Mouse (Mus musculus) heart, embryonic 11.5 days (tissue): Measurements from ENCODE around the gene Fam204a. TPM values are rescaled to one million over a fixed set of nuclear protein-coding genes. Genes with fewer than 3 reads are reported as not detected.

ENCODE experiments used
- ATAC-seq: fragments of 200-750 bp; cut with Nextera tagmentation; replicated peaks from 2 replicates; pipeline ENCODE4 v1.8.0; 2017; ENCODE audit warnings: moderate library complexity; ENCODE audit not compliant: insufficient number of reproducible peaks, low FRiP score, low TSS enrichment
- H3K27ac ChIP-seq: fragments of 300-500 bp; sonication (generic); 2 replicates; pipeline ENCODE4 v1.5.1; 2014; ENCODE audit warnings: mild to moderate bottlenecking, low read depth, low read length
- H3K27me3 ChIP-seq: fragments of 300-500 bp; sonication (generic); 2 replicates; pipeline ENCODE4 v1.6.1; 2014; ENCODE audit warnings: mild to moderate bottlenecking, low read length, mixed read lengths; ENCODE audit not compliant: control insufficient read depth, insufficient read depth
- H3K36me3 ChIP-seq: fragments of 300-500 bp; sonication (generic); 2 replicates; pipeline ENCODE4 v1.6.1; 2014; ENCODE audit warnings: mild to moderate bottlenecking, low read length, moderate library complexity, mixed read lengths; ENCODE audit not compliant: control insufficient read depth, insufficient read depth
- H3K4me1 ChIP-seq: fragments of 300-500 bp; sonication (generic); 2 replicates; pipeline ENCODE4 v1.6.1; 2014; ENCODE audit warnings: low read length; ENCODE audit not compliant: control insufficient read depth, insufficient read depth
- H3K4me2 ChIP-seq: fragments of 300-500 bp; sonication (generic); 2 replicates; pipeline ENCODE4 v1.6.1; 2014; ENCODE audit warnings: mild to moderate bottlenecking, moderate library complexity
- H3K4me3 ChIP-seq: fragments of 300-500 bp; sonication (generic); 2 replicates; pipeline ENCODE4 v1.5.1; 2014; ENCODE audit warnings: low read depth, low read length
- H3K9ac ChIP-seq: fragments of 300-500 bp; sonication (generic); 2 replicates; pipeline ENCODE4 v1.6.1; 2014; ENCODE audit warnings: mild to moderate bottlenecking, low read depth, low read length, moderate library complexity
- H3K9me3 ChIP-seq: fragments of 300-500 bp; sonication (generic); replicated peaks from 2 replicates; pipeline ENCODE4 v1.6.1; 2016; ENCODE audit warnings: low read length; ENCODE audit not compliant: control insufficient read depth
- WGBS: fragments of 180-500 bp; shearing (Covaris S2); extraction: QIAGEN DNeasy Blood & Tissue Kit; methylation state at CpG from one replicate; pipeline ENCODE4 v1.1.7; 2014; ENCODE audit not compliant: insufficient replicate concordance; 5-methylcytosine and 5-hydroxymethylcytosine counted together
- polyA plus RNA-seq: library from polyadenylated mRNA; unstranded; fragments of >200 nt; fragmentation: Nextera tagmentation; extraction: Ambion mirVana; gene quantifications from 2 replicates; pipeline ENCODE4 v1.2.1, GENCODE M21; 2014

Fam204a gene
- polyA plus RNA-seq, 1 experiment from 2014 or later: 41.4 TPM

DNA sequence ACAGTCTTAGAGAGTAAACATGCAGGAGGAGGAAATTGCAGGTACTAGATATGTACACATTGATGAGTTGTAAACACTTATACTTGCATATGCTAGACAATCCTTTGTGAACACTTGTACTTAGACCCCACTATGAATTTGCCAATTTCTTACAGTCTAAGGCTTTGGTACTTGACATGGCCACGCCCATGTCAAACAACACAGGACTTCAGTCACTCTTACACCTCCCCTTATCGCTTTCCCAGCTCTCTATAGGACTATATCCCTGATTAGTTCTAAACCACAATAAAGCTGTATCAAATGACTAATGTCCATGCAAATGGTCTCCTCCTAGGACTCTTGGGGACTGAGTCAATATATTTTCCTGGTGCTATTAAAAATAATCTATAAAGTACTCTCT is 5.0 kb upstream of the Fam204a start:
- Histone ChIP-seq H3K27me3 (no peaks in the 10 kb centered on the region), H3K9me3 (no peaks in the 10 kb centered on the region), H3K36me3 (no peaks in the 10 kb centered on the region), H3K4me2 (no peak overlapping the region), H3K9ac (no peak overlapping the region), H3K4me3 (no peak overlapping the region), H3K4me1 (no peaks in the 10 kb centered on the region), H3K27ac (no peak overlapping the region)
- ATAC-seq: no peak
- WGBS: 55% methylated on average over 2 of the region's 2 CpGs

DNA sequence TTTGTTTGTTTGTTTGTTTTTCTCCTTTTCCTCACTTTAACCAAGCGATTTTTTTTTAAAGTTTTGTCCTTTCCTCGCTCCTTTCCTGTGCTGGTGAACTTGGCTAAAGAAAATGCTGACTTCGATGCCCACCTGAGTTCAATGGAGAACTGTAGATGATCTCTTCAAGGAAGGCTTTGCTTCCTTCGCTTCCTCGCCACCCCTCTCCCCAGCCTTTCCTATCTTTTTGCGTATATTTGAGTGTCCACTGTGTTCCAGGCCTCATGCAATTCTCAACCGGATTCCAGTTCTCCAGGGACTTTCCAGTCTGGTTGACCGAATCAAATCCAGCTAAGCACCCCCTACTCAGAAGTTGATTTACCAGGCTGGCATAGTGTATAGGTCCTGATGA is 339 bp upstream of the Fam204a start:
- Histone ChIP-seq H3K36me3 (no peaks in the 10 kb centered on the region), H3K27me3 (no peaks in the 10 kb centered on the region), H3K4me1 (peaks cover 4% of the 10 kb centered on the region; the same call in 1 of the 2 replicates), H3K4me3 (no peak overlapping the region), H3K27ac (no peak overlapping the region), H3K9ac (no peak overlapping the region), H3K4me2 (peak overlapping the region; percentile 68), H3K9me3 (no peaks in the 10 kb centered on the region)
- WGBS: 59% methylated on average over 8 of the region's 8 CpGs
- no peak for ATAC-seq

GRCm38 (mm10) chr19:60219395-60219794 is 7.1 kb downstream of the Fam204a start:
- Histone ChIP-seq H3K36me3 (no peaks in the 10 kb centered on the region), H3K4me3 (no peak overlapping the region), H3K4me2 (no peak overlapping the region), H3K4me1 (no peaks in the 10 kb centered on the region), H3K27me3 (no peaks in the 10 kb centered on the region), H3K9ac (no peak overlapping the region), H3K9me3 (no peaks in the 10 kb centered on the region), H3K27ac (no peak overlapping the region)
- 86% methylated on average over 7 of the region's 7 CpGs for WGBS
- ATAC-seq: no peak

- no peak overlapping the region for H3K4me3 ChIP-seq
- no peak for ATAC-seq
- no peak overlapping the region for H3K4me2 ChIP-seq
- H3K9me3 ChIP-seq: no peaks in the 10 kb centered on the region
- H3K4me1 ChIP-seq: no peaks in the 10 kb centered on the region
- 81% methylated on average over 2 of the region's 2 CpGs for WGBS
- no peaks in the 10 kb centered on the region for H3K27me3 ChIP-seq
- H3K27ac ChIP-seq: no peak overlapping the region
- H3K9ac ChIP-seq: no peak overlapping the region
- H3K36me3 ChIP-seq: no peaks in the 10 kb centered on the region; the same call in 1 of the 2 replicates
Measured at GRCm38 (mm10) chr19:60217985-60218384, 8.5 kb downstream of the Fam204a start.

DNA sequence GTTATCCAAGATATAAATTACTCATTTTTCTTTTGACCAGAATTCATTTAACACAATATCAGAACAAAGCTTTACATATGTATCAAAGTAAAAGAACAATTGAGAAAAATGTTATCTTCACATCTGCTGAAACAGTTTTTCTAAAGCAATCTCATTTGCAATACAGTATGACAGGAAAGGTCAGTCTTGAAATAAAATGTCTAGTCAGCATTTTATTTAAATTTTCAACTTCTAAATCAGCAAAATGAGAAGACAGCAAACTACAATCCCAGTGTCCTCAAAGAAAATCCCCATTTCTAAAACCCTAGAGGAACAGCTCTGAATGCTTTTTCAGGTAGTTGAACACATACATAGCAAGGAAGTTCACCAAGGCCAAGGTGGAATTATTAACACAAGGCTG is 18.3 kb downstream of the Fam204a start:
- no peaks in the 10 kb centered on the region for H3K36me3 ChIP-seq
- no peaks in the 10 kb centered on the region for H3K4me1 ChIP-seq
- ATAC-seq: no peak
- H3K9me3 ChIP-seq: no peaks in the 10 kb centered on the region
- H3K4me2 ChIP-seq: no peak overlapping the region
- no peaks in the 10 kb centered on the region for H3K27me3 ChIP-seq
- H3K4me3 ChIP-seq: no peak overlapping the region
- no peak overlapping the region for H3K9ac ChIP-seq
- no peak overlapping the region for H3K27ac ChIP-seq

- Histone ChIP-seq H3K27me3 (no peaks in the 10 kb centered on the region), H3K9ac (no peak overlapping the region), H3K27ac (no peak overlapping the region), H3K4me2 (no peak overlapping the region), H3K4me3 (no peak overlapping the region), H3K36me3 (no peaks in the 10 kb centered on the region), H3K4me1 (peaks cover 10% of the 10 kb centered on the region), H3K9me3 (no peaks in the 10 kb centered on the region)
- WGBS: 82% methylated on average over 7 of the region's 7 CpGs
- no peak for ATAC-seq
Measured at GRCm38 (mm10) chr19:60204176-60204575, 22.3 kb downstream of the Fam204a start.

DNA sequence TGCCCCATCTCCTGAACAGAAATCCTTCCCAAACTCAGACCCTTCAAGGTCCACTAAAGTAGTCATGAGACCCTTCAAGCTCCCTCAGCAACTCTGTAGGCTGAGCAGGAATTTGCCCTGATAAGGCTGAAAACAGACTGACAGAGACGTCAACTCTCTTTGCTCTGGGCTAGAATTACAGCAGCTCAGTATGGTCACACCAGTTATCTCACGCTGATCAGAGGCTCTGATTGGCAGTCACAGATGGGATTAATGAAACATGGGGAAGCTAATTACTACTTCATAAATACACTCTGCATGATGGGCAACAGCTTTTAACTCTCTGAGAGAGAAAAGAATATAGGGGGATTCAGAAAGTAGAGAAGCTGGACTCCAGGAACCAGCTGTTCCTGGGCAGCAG is 26.2 kb downstream of the Fam204a start:
- H3K36me3 ChIP-seq: no peaks in the 10 kb centered on the region
- H3K27me3 ChIP-seq: no peaks in the 10 kb centered on the region
- no peaks in the 10 kb centered on the region for H3K9me3 ChIP-seq
- H3K4me1 ChIP-seq: peaks cover 14% of the 10 kb centered on the region
- H3K9ac ChIP-seq: no peak overlapping the region
- no peak overlapping the region for H3K4me2 ChIP-seq
- WGBS: 7% methylated on average over 2 of the region's 2 CpGs
- no peak overlapping the region for H3K4me3 ChIP-seq
- no peak for ATAC-seq
- H3K27ac ChIP-seq: peak overlapping the region; percentile 54; the same call in 1 of the 2 replicates

DNA sequence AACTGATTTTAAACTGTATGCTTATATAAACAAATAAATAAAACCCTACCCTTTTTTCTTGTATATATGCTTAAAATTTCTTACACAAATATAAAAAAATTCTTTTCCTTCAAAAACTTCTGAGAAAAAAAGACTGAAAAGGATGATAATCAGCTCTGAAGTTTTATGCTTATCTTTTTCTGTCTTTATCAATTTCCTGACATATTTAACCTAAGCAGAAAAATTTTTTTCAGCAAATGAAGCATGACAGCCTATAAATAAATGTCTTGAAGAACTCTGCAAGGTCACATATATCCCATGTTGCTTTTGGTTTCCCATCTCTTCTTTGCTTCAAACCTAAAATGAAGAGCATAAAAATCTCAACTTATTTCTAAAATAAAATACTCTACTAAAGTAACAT is 27.3 kb downstream of the Fam204a start:
- Histone ChIP-seq H3K9ac (no peak overlapping the region), H3K9me3 (no peaks in the 10 kb centered on the region), H3K4me1 (peaks cover 14% of the 10 kb centered on the region), H3K4me3 (no peak overlapping the region), H3K27me3 (no peaks in the 10 kb centered on the region), H3K36me3 (no peaks in the 10 kb centered on the region), H3K4me2 (no peak overlapping the region), H3K27ac (no peak overlapping the region)
- no peak for ATAC-seq

DNA sequence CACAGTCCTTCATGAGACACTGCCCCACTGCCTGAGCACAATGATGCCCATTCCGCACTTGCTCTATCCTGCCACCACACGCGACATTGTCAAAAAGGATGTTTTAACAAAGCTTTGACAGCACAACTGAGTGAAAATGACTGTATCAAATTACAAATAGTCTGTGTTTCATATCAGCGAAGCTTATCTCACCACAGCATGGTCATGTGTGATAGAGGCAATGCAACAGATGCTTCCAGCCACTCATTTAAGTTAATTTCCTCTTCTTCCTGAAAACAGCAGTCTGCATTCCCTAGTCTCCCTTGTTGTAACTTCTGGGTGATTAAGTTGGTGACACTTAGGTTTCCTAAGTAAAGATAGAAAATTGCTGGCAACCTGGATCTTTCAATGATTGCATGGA is 33.7 kb downstream of the Fam204a start:
- Histone ChIP-seq H3K36me3 (no peaks in the 10 kb centered on the region), H3K9me3 (no peaks in the 10 kb centered on the region), H3K4me2 (no peak overlapping the region), H3K4me3 (no peak overlapping the region), H3K27ac (no peak overlapping the region), H3K4me1 (peaks cover 4% of the 10 kb centered on the region), H3K9ac (no peak overlapping the region), H3K27me3 (no peaks in the 10 kb centered on the region)
- 70% methylated on average over 4 of the region's 4 CpGs for WGBS
- ATAC-seq: no peak
